Mouse (Mus musculus) ES-Bruce4 (cell line): ENCODE measurements at regions not wholly inside any gene's neighbourhood (a gene's known extent, or its start where the extent isn't known, plus 50 kb on each side); places are given as distances from the start of the nearest gene placed in this dataset.

Source experiments
- CTCF ChIP-seq: IDR thresholded peaks from one replicate; pipeline ENCODE4 v1.8.1; 2011; ENCODE audit warnings: low read depth, low read length
- EP300 ChIP-seq: IDR thresholded peaks from 2 replicates; pipeline ENCODE4 v1.6.1; 2011; ENCODE audit warnings: low read depth, low read length; ENCODE audit not compliant: insufficient read depth
- POLR2A ChIP-seq: IDR thresholded peaks from one replicate; pipeline ENCODE4 v1.8.1; 2011; ENCODE audit warnings: low read length; ENCODE audit not compliant: insufficient read depth

- TF ChIP-seq EP300 (no peak), CTCF (no peak), POLR2A (no peak)
These were observed 288.9 kb upstream of the Reg3g start for GRCm38 (mm10) chr6:78757619-78758018.
